Mouse (Mus musculus) embryonic facial prominence, embryonic 15.5 days (tissue): ENCODE measurements around the gene Ppfibp2. TPM values are rescaled to one million over a fixed set of nuclear protein-coding genes. Genes with fewer than 3 reads are reported as not detected.

Source experiments
- ATAC-seq: fragments of 200-750 bp; cut with Nextera tagmentation; 2 replicates; pipeline ENCODE4 v1.8.0; 2017; ENCODE audit warnings: low read depth, moderate TSS enrichment; ENCODE audit not compliant: insufficient number of reproducible peaks, low FRiP score, low TSS enrichment
- H3K27ac ChIP-seq: fragments of 300-500 bp; sonication (generic); replicated peaks from 2 replicates; pipeline ENCODE4 v1.5.1; 2015; ENCODE audit warnings: mild to moderate bottlenecking, inconsistent platforms
- H3K27me3 ChIP-seq: fragments of 300-500 bp; sonication (generic); 2 replicates; pipeline ENCODE4 v1.6.1; 2015; ENCODE audit warnings: inconsistent platforms
- H3K36me3 ChIP-seq: fragments of 300-500 bp; sonication (generic); 2 replicates; pipeline ENCODE4 v1.6.1; 2015; ENCODE audit warnings: mild to moderate bottlenecking, inconsistent platforms
- H3K4me1 ChIP-seq: fragments of 300-500 bp; sonication (generic); 2 replicates; pipeline ENCODE4 v1.6.1; 2015; ENCODE audit warnings: inconsistent platforms
- H3K4me2 ChIP-seq: fragments of 300-500 bp; sonication (generic); replicated peaks from 2 replicates; pipeline ENCODE4 v1.6.1; 2015; ENCODE audit warnings: mild to moderate bottlenecking, inconsistent platforms
- H3K4me3 ChIP-seq: fragments of 300-500 bp; sonication (generic); replicated peaks from 2 replicates; pipeline ENCODE4 v1.5.1; 2015; ENCODE audit warnings: mild to moderate bottlenecking, inconsistent platforms
- H3K9ac ChIP-seq: fragments of 300-500 bp; sonication (generic); 2 replicates; pipeline ENCODE4 v1.6.1; 2015; ENCODE audit warnings: inconsistent platforms
- H3K9me3 ChIP-seq: fragments of 300-500 bp; sonication (generic); replicated peaks from 2 replicates; pipeline ENCODE4 v1.6.1; 2016; ENCODE audit warnings: inconsistent platforms
- WGBS: fragments of 180-500 bp; shearing (Covaris S2); methylation state at CpG from one replicate; pipeline ENCODE4 v1.1.7; 2015; 5-methylcytosine and 5-hydroxymethylcytosine counted together
- polyA plus RNA-seq: library from polyadenylated mRNA; unstranded; fragments of >200 nt; fragmentation: Nextera tagmentation; extraction: Ambion mirVana; gene quantifications from 2 replicates; pipeline ENCODE4 v1.2.1, GENCODE M21; 2015

Gene Ppfibp2
- polyA plus RNA-seq, 1 experiment from 2014 or later = 18.6 TPM

GRCm38 (mm10) chr7:107685238-107685954 lies 90.4 kb downstream of the Ppfibp2 start:
- no peak overlapping the region for H3K9ac ChIP-seq
- peak overlapping the region; percentile 82 for H3K27ac ChIP-seq
- H3K9me3 ChIP-seq = no peaks in the 10 kb centered on the region
- 63% methylated on average over 8 of the region's 8 CpGs for WGBS
- ATAC-seq = 0 out of 2 replicates have a peak, but pooled peaks have one; percentile 5
- peaks cover 3% of the 10 kb centered on the region; the same call in 1 of the 2 replicates for H3K4me1 ChIP-seq
- peaks cover 5% of the 10 kb centered on the region; the same call in 1 of the 2 replicates for H3K36me3 ChIP-seq
- no peaks in the 10 kb centered on the region for H3K27me3 ChIP-seq
- H3K4me2 ChIP-seq = 0 out of 2 replicates have a peak overlapping the region, but pooled peaks have one; percentile 8
- no peak overlapping the region for H3K4me3 ChIP-seq

- WGBS = 75% methylated on average over 7 of the region's 7 CpGs
- Histone ChIP-seq H3K9ac (no peak overlapping the region), H3K9me3 (no peaks in the 10 kb centered on the region), H3K27me3 (no peaks in the 10 kb centered on the region), H3K36me3 (peaks cover 5% of the 10 kb centered on the region; the same call in 1 of the 2 replicates), H3K4me1 (peaks cover 8% of the 10 kb centered on the region), H3K4me3 (no peak overlapping the region), H3K27ac (peak overlapping the region; percentile 82), H3K4me2 (0 out of 2 replicates have a peak overlapping the region, but pooled peaks have one; percentile 8)
- ATAC-seq = peak; percentile 60
Observed at GRCm38 (mm10) chr7:107685955-107686285, 90.9 kb downstream of the Ppfibp2 start.

GRCm38 (mm10) chr7:107687412-107687811 lies 92.4 kb downstream of the Ppfibp2 start:
- peaks cover 17% of the 10 kb centered on the region for H3K4me1 ChIP-seq
- WGBS = 12% methylated on average over 3 of the region's 3 CpGs

GRCm38 (mm10) chr7:107688040-107688439 lies 93.0 kb downstream of the Ppfibp2 start:
- Histone ChIP-seq H3K27ac (no peak overlapping the region), H3K4me1 (peaks cover 17% of the 10 kb centered on the region), H3K4me3 (no peak overlapping the region), H3K9ac (no peak overlapping the region), H3K36me3 (peaks cover 5% of the 10 kb centered on the region; the same call in 1 of the 2 replicates), H3K9me3 (no peaks in the 10 kb centered on the region), H3K27me3 (no peaks in the 10 kb centered on the region), H3K4me2 (no peak overlapping the region)
- 53% methylated on average over 4 of the region's 4 CpGs for WGBS
- ATAC-seq = no peak

More at GRCm38 (mm10) chr7:107687412-107687811, 92.4 kb downstream of the Ppfibp2 start:
- no peak overlapping the region for H3K4me3 ChIP-seq
- ATAC-seq = no peak; the same call in 1 of the 2 replicates
- H3K9me3 ChIP-seq = no peaks in the 10 kb centered on the region
- no peak overlapping the region for H3K9ac ChIP-seq
- H3K36me3 ChIP-seq = peaks cover 5% of the 10 kb centered on the region; the same call in 1 of the 2 replicates
- H3K4me2 ChIP-seq = no peak overlapping the region
- no peaks in the 10 kb centered on the region for H3K27me3 ChIP-seq
- H3K27ac ChIP-seq = no peak overlapping the region; the same call in 1 of the 2 replicates

- no peak overlapping the region for H3K4me2 ChIP-seq
- H3K9ac ChIP-seq = no peak overlapping the region
- WGBS = 18% methylated on average over 17 of the region's 17 CpGs
- H3K4me1 ChIP-seq = peaks cover 17% of the 10 kb centered on the region
- no peaks in the 10 kb centered on the region for H3K9me3 ChIP-seq
- no peak overlapping the region for H3K4me3 ChIP-seq
- no peak for ATAC-seq
- no peaks in the 10 kb centered on the region for H3K27me3 ChIP-seq
- H3K27ac ChIP-seq = peak overlapping the region; percentile 60; the same call in 1 of the 2 replicates
- H3K36me3 ChIP-seq = 0 out of 2 replicates have a peak, but pooled peaks cover under 1% of the 10 kb centered on the region
Observed at GRCm38 (mm10) chr7:107690426-107691221, 95.6 kb downstream of the Ppfibp2 start.

- Histone ChIP-seq H3K4me2 (no peak overlapping the region), H3K4me3 (no peak overlapping the region), H3K36me3 (no peaks in the 10 kb centered on the region), H3K9me3 (no peaks in the 10 kb centered on the region), H3K4me1 (peaks cover 17% of the 10 kb centered on the region), H3K27ac (0 out of 2 replicates have a peak overlapping the region, but pooled peaks have one; percentile 11), H3K27me3 (no peaks in the 10 kb centered on the region), H3K9ac (no peak overlapping the region)
- ATAC-seq = no peak
- WGBS = 36% methylated on average over 6 of the region's 6 CpGs
Observed at GRCm38 (mm10) chr7:107691493-107691892, 96.5 kb downstream of the Ppfibp2 start.

GRCm38 (mm10) chr7:107694254-107694947 lies 99.4 kb downstream of the Ppfibp2 start:
- Histone ChIP-seq H3K4me3 (no peak overlapping the region), H3K36me3 (no peaks in the 10 kb centered on the region), H3K4me2 (no peak overlapping the region), H3K4me1 (peaks cover 17% of the 10 kb centered on the region), H3K27me3 (no peaks in the 10 kb centered on the region), H3K9me3 (no peaks in the 10 kb centered on the region), H3K27ac (no peak overlapping the region), H3K9ac (no peak overlapping the region)
- 51% methylated on average over 10 of the region's 10 CpGs for WGBS
- no peak for ATAC-seq

GRCm38 (mm10) chr7:107697066-107697465 lies 102.1 kb downstream of the Ppfibp2 start:
- Histone ChIP-seq H3K9me3 (no peaks in the 10 kb centered on the region), H3K27me3 (no peaks in the 10 kb centered on the region), H3K4me2 (no peak overlapping the region), H3K4me3 (no peak overlapping the region), H3K9ac (no peak overlapping the region), H3K27ac (no peak overlapping the region), H3K4me1 (peaks cover 2% of the 10 kb centered on the region; the same call in 1 of the 2 replicates), H3K36me3 (0 out of 2 replicates have a peak, but pooled peaks cover 6% of the 10 kb centered on the region)
- WGBS = 88% methylated on average over 5 of the region's 5 CpGs
- ATAC-seq = no peak

GRCm38 (mm10) chr7:107699926-107700325 lies 104.9 kb downstream of the Ppfibp2 start:
- Histone ChIP-seq H3K27me3 (no peaks in the 10 kb centered on the region), H3K4me3 (no peak overlapping the region), H3K4me2 (no peak overlapping the region), H3K9ac (no peak overlapping the region), H3K36me3 (0 out of 2 replicates have a peak, but pooled peaks cover 6% of the 10 kb centered on the region), H3K27ac (no peak overlapping the region), H3K9me3 (no peaks in the 10 kb centered on the region), H3K4me1 (peaks cover 11% of the 10 kb centered on the region; the same call in 1 of the 2 replicates)
- no peak for ATAC-seq
- 49% methylated on average over 1 of the region's 1 CpGs for WGBS

GRCm38 (mm10) chr7:107700646-107701045 lies 105.6 kb downstream of the Ppfibp2 start:
- no peak overlapping the region for H3K9ac ChIP-seq
- no peak overlapping the region for H3K4me3 ChIP-seq
- no peaks in the 10 kb centered on the region for H3K9me3 ChIP-seq
- no peak overlapping the region for H3K27ac ChIP-seq
- no peak for ATAC-seq
- WGBS = 81% methylated on average over 5 of the region's 5 CpGs
- no peak overlapping the region for H3K4me2 ChIP-seq
- peaks cover 11% of the 10 kb centered on the region; the same call in 1 of the 2 replicates for H3K4me1 ChIP-seq
- 0 out of 2 replicates have a peak, but pooled peaks cover 6% of the 10 kb centered on the region for H3K36me3 ChIP-seq
- no peaks in the 10 kb centered on the region for H3K27me3 ChIP-seq
